Mouse (Mus musculus) midbrain, embryonic 13.5 days (tissue): ENCODE results near the gene R3hdm2. TPM values are rescaled to one million over a fixed set of nuclear protein-coding genes. Genes with fewer than 3 reads are reported as not detected.

Experiments
- ATAC-seq: fragments of 200-750 bp; cut with Nextera tagmentation; 2 replicates; pipeline ENCODE4 v1.8.0; 2017; ENCODE audit warnings: mild to moderate bottlenecking, moderate TSS enrichment, moderate library complexity
- H3K27ac ChIP-seq: fragments of 300-500 bp; sonication (generic); 2 replicates; pipeline ENCODE4 v1.5.1; 2015; ENCODE audit warnings: inconsistent platforms, mild to moderate bottlenecking, moderate library complexity
- H3K27me3 ChIP-seq: fragments of 300-500 bp; sonication (generic); 2 replicates; pipeline ENCODE4 v1.6.1; 2015; ENCODE audit warnings: mild to moderate bottlenecking, inconsistent platforms
- H3K36me3 ChIP-seq: fragments of 300-500 bp; sonication (generic); 2 replicates; pipeline ENCODE4 v1.6.1; 2015; ENCODE audit warnings: mild to moderate bottlenecking, inconsistent platforms
- H3K4me1 ChIP-seq: fragments of 300-500 bp; sonication (generic); replicated peaks from 2 replicates; pipeline ENCODE4 v1.6.1; 2015; ENCODE audit warnings: inconsistent platforms
- H3K4me2 ChIP-seq: fragments of 300-500 bp; sonication (generic); replicated peaks from 2 replicates; pipeline ENCODE4 v1.6.1; 2015; ENCODE audit warnings: moderate library complexity, mild to moderate bottlenecking, inconsistent platforms
- H3K4me3 ChIP-seq: fragments of 300-500 bp; sonication (generic); replicated peaks from 2 replicates; pipeline ENCODE4 v1.5.1; 2015; ENCODE audit warnings: mild to moderate bottlenecking, inconsistent platforms
- H3K9ac ChIP-seq: fragments of 300-500 bp; sonication (generic); replicated peaks from 2 replicates; pipeline ENCODE4 v1.6.1; 2015; ENCODE audit warnings: mild to moderate bottlenecking, inconsistent platforms
- H3K9me3 ChIP-seq: fragments of 300-500 bp; sonication (generic); 2 replicates; pipeline ENCODE4 v1.6.1; 2016; ENCODE audit warnings: mild to moderate bottlenecking, inconsistent platforms
- WGBS: fragments of 180-500 bp; shearing (Covaris S2); methylation state at CpG from one replicate; pipeline ENCODE4 v1.1.7; 2015; 5-methylcytosine and 5-hydroxymethylcytosine counted together
- polyA plus RNA-seq: library from polyadenylated mRNA; unstranded; fragments of >200 nt; fragmentation: Nextera tagmentation; extraction: Ambion mirVana; gene quantifications from 2 replicates; pipeline ENCODE4 v1.2.1, GENCODE M21; 2015

Gene R3hdm2
- polyA plus RNA-seq, 1 experiment from 2014 or later: 36.1 TPM

GRCm38 (mm10) chr10:127341891-127342639, 38.1 kb upstream of the R3hdm2 start, which contains the start of gene Gli1:
TSS of gene Gli1 (minus strand) at chr10:127341974.
- Histone ChIP-seq H3K9me3 (no peaks in the 10 kb centered on the region), H3K9ac (peak within 1 kb of the TSS; percentile 3; the same call in 1 of the 2 replicates), H3K4me1 (peaks cover 38% of the 10 kb centered on the region), H3K4me3 (peak within 1 kb of the TSS; percentile 34), H3K27me3 (peaks cover 40% of the 10 kb centered on the region), H3K36me3 (no peaks in the 10 kb centered on the region), H3K27ac (no peak within 1 kb of the TSS), H3K4me2 (peak within 1 kb of the TSS; percentile 66)
- WGBS: under 1% methylated on average over 29 of the region's 29 CpGs
- ATAC-seq: peak; percentile 43

GRCm38 (mm10) chr10:127343029-127343428, 37.1 kb upstream of the R3hdm2 start:
- 75% methylated on average over 3 of the region's 3 CpGs for WGBS

GRCm38 (mm10) chr10:127346173-127346572, 34.0 kb upstream of the R3hdm2 start:
- Histone ChIP-seq H3K4me3 (no peak overlapping the region), H3K27ac (no peak overlapping the region), H3K36me3 (no peaks in the 10 kb centered on the region), H3K4me1 (peaks cover 22% of the 10 kb centered on the region), H3K9me3 (no peaks in the 10 kb centered on the region), H3K27me3 (peaks cover 19% of the 10 kb centered on the region), H3K4me2 (no peak overlapping the region), H3K9ac (no peak overlapping the region)
- WGBS: 93% methylated on average over 3 of the region's 3 CpGs
- no peak for ATAC-seq

More at GRCm38 (mm10) chr10:127343029-127343428, 37.1 kb upstream of the R3hdm2 start:
- H3K9ac ChIP-seq: no peak overlapping the region
- no peak overlapping the region for H3K4me2 ChIP-seq
- H3K27ac ChIP-seq: no peak overlapping the region
- peaks cover 36% of the 10 kb centered on the region for H3K27me3 ChIP-seq
- no peak overlapping the region for H3K4me3 ChIP-seq
- ATAC-seq: no peak
- peaks cover 38% of the 10 kb centered on the region for H3K4me1 ChIP-seq
- no peaks in the 10 kb centered on the region for H3K9me3 ChIP-seq
- H3K36me3 ChIP-seq: no peaks in the 10 kb centered on the region

DNA sequence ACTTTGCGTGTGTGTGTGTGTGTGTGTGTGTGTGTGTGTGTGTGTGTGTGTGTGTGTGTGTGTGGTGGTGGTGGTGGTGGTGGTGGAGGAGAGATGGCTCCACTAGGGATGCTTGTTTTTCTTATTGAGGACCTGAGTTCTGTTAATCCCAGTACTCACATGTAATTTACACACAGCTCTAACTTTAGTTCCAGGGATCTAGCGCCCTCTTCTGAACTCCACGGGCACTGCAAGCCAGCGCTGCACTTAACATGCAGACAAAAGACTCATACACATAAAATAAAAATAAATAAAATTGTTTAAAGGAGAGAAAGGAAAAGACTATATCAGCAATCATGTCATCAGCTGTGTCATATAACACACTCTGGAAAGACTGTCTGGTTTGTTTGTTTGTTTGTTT, 31.2 kb upstream of the R3hdm2 start:
- Histone ChIP-seq H3K36me3 (no peaks in the 10 kb centered on the region), H3K4me2 (no peak overlapping the region), H3K27me3 (peaks cover 8% of the 10 kb centered on the region), H3K9ac (no peak overlapping the region), H3K9me3 (no peaks in the 10 kb centered on the region), H3K27ac (no peak overlapping the region), H3K4me1 (peaks cover 7% of the 10 kb centered on the region), H3K4me3 (no peak overlapping the region)
- ATAC-seq: no peak
- 71% methylated on average over 4 of the region's 4 CpGs for WGBS

GRCm38 (mm10) chr10:127349810-127350209, 30.3 kb upstream of the R3hdm2 start:
- Histone ChIP-seq H3K4me1 (peaks cover 7% of the 10 kb centered on the region), H3K9me3 (no peaks in the 10 kb centered on the region), H3K9ac (no peak overlapping the region), H3K36me3 (no peaks in the 10 kb centered on the region), H3K27ac (no peak overlapping the region), H3K4me2 (no peak overlapping the region), H3K4me3 (no peak overlapping the region), H3K27me3 (peaks cover 8% of the 10 kb centered on the region)
- ATAC-seq: no peak
- WGBS: 80% methylated on average over 8 of the region's 8 CpGs

GRCm38 (mm10) chr10:127350594-127351284, 29.4 kb upstream of the R3hdm2 start:
- Histone ChIP-seq H3K36me3 (no peaks in the 10 kb centered on the region), H3K27ac (no peak overlapping the region), H3K9ac (0 out of 2 replicates have a peak overlapping the region, but pooled peaks have one; percentile 29), H3K9me3 (no peaks in the 10 kb centered on the region), H3K4me2 (peak overlapping the region; percentile 47), H3K27me3 (peaks cover 8% of the 10 kb centered on the region), H3K4me1 (peaks cover 7% of the 10 kb centered on the region), H3K4me3 (peak overlapping the region; percentile 22; the same call in 1 of the 2 replicates)
- 15% methylated on average over 24 of the region's 24 CpGs for WGBS
- ATAC-seq: peak; percentile 85

- 86% methylated on average over 8 of the region's 8 CpGs for WGBS
- no peak overlapping the region for H3K4me2 ChIP-seq
Measured at GRCm38 (mm10) chr10:127351285-127351595, 28.9 kb upstream of the R3hdm2 start.

DNA sequence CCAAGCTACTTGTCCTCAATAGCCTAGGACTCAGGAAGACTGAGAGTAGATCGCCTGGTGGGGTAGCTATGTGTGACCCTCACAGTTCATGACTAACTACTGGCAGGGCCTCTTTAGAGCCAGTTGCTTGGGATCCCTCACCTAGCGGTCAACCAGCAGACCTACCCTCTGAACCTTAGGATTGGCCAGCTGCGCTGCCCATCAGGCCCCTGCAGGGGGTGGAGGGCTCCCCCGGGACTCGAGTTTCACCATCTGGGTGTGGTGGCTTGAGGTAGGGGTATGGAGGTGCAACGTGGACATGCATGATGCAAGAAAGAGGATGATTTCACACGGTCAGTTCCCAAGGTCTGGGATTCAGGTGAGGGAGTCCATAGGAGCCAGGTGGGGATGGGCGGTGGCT, 28.4 kb upstream of the R3hdm2 start:
- Histone ChIP-seq H3K27me3 (peaks cover 8% of the 10 kb centered on the region), H3K4me1 (peaks cover 7% of the 10 kb centered on the region), H3K27ac (no peak overlapping the region), H3K4me3 (no peak overlapping the region), H3K9ac (no peak overlapping the region), H3K36me3 (no peaks in the 10 kb centered on the region), H3K4me2 (no peak overlapping the region), H3K9me3 (no peaks in the 10 kb centered on the region)
- no peak for ATAC-seq
- WGBS: 77% methylated on average over 8 of the region's 8 CpGs

More at GRCm38 (mm10) chr10:127351285-127351595, 28.9 kb upstream of the R3hdm2 start:
- Histone ChIP-seq H3K27ac (no peak overlapping the region), H3K9ac (0 out of 2 replicates have a peak overlapping the region, but pooled peaks have one; percentile 29), H3K4me3 (no peak overlapping the region), H3K9me3 (no peaks in the 10 kb centered on the region), H3K36me3 (no peaks in the 10 kb centered on the region), H3K4me1 (peaks cover 7% of the 10 kb centered on the region), H3K27me3 (peaks cover 8% of the 10 kb centered on the region)
- 0 out of 2 replicates have a peak, but pooled peaks have one; percentile 4 for ATAC-seq

DNA sequence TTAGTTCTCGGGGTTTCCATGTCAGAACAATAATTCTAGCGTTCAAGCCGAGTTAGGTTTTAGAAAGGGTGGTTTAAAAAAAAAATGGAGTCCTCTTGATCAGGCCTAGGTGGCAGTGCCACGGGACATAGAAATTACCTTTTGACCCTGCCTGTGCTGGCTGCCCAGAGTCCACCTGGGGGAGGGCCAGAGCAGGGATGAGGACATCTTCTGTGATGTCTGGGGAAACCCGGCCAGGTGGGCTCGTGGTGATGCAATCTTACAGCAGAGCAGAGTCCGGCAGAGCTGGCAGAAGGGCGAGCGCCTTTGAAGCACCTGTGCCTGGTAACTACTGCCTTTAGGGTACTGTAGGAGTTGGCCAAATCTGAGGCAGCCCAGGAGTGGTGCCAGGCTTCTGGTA, 27.9 kb upstream of the R3hdm2 start:
- H3K9me3 ChIP-seq: no peaks in the 10 kb centered on the region
- 92% methylated on average over 9 of the region's 9 CpGs for WGBS
- H3K4me3 ChIP-seq: no peak overlapping the region
- no peaks in the 10 kb centered on the region for H3K36me3 ChIP-seq
- no peak overlapping the region for H3K27ac ChIP-seq
- H3K4me1 ChIP-seq: peaks cover 7% of the 10 kb centered on the region
- peaks cover 8% of the 10 kb centered on the region for H3K27me3 ChIP-seq
- no peak overlapping the region for H3K9ac ChIP-seq
- no peak for ATAC-seq
- H3K4me2 ChIP-seq: no peak overlapping the region

DNA sequence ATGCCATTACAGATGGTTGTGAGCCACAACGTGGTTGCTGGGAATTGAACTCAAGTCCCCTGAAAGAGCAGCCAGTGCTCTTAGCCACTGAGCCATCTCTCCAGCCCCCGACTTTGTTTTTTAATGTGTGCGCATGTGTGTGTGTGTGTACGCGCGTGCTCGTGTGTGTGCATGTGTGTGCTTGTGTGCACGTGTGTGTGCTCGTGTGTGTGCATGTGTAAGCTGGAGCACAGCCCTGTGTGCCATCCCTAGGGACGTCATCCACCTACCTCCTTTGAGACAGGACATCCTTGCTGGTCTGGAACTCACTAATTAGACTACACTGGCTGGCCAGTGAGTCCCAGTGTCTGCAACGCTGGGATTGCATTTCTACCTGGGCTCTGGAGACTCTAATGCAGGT, 27.4 kb upstream of the R3hdm2 start:
- H3K9ac ChIP-seq: no peak overlapping the region
- no peak overlapping the region for H3K4me2 ChIP-seq
- 92% methylated on average over 11 of the region's 11 CpGs for WGBS
- H3K27me3 ChIP-seq: peaks cover 8% of the 10 kb centered on the region
- ATAC-seq: no peak
- peaks cover 7% of the 10 kb centered on the region for H3K4me1 ChIP-seq
- no peaks in the 10 kb centered on the region for H3K9me3 ChIP-seq
- H3K36me3 ChIP-seq: no peaks in the 10 kb centered on the region
- H3K4me3 ChIP-seq: no peak overlapping the region
- H3K27ac ChIP-seq: no peak overlapping the region

DNA sequence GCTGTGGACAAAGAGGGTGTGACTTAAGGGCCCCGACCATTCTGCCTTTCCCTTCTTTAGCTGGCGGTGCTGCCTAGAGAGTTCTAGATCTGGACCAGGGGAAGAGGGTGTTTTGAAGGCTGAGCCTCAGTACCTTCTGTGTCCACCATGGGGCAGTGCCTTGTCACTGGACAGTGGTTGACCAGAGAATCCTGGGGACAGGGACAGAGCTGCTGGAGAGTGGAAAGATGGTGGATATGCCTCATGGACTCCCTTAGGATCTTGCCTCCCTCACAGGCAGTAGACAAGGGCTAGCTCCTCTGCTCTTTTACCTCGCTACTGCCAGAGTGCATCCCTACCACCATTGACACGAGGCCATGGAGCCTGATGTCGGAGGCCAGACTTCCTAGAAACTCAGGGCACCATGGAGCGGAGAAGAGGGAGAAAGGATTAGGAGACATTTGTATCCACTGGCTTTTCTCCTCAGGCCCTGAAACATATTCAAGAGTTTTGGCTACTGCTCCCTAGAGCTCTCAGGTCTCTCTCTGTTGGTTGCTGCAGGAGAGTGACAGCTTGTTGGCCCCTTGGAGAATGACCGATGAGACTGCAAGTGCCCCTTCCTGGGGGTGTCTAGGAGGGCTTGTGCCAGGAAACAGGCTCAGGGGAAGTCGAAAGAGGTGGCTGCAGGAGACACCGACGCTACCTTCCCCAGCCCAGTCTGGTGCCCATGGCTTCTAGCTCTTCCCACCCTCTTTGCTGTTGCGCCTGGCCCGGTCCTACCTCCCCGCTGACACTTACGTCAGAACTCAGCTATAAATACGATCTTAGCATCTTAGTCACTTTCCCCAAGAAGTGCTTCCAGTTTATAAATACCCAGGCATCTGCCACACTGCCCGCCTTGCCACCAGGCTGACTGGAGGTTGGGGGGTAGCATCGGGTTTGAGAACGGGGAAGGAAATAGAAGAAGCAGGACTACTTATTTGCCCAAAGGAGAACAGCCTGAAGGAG, 25.9 kb upstream of the R3hdm2 start, which contains the start of gene Inhbe:
TSS of gene Inhbe (minus strand) at position 503 of the 987 bp plus-strand sequence.
- no peak within 1 kb of the TSS for H3K9ac ChIP-seq
- no peaks in the 10 kb centered on the region for H3K9me3 ChIP-seq
- H3K4me3 ChIP-seq: no peak within 1 kb of the TSS
- 86% methylated on average over 18 of the region's 18 CpGs for WGBS
- peaks cover 8% of the 10 kb centered on the region for H3K27me3 ChIP-seq
- H3K4me1 ChIP-seq: peaks cover 7% of the 10 kb centered on the region
- ATAC-seq: no peak
- H3K36me3 ChIP-seq: no peaks in the 10 kb centered on the region
- H3K27ac ChIP-seq: no peak within 1 kb of the TSS
- H3K4me2 ChIP-seq: no peak within 1 kb of the TSS
